8 mouse cellular contexts compared by ENCODE assay signal in the genomic region with DNA sequence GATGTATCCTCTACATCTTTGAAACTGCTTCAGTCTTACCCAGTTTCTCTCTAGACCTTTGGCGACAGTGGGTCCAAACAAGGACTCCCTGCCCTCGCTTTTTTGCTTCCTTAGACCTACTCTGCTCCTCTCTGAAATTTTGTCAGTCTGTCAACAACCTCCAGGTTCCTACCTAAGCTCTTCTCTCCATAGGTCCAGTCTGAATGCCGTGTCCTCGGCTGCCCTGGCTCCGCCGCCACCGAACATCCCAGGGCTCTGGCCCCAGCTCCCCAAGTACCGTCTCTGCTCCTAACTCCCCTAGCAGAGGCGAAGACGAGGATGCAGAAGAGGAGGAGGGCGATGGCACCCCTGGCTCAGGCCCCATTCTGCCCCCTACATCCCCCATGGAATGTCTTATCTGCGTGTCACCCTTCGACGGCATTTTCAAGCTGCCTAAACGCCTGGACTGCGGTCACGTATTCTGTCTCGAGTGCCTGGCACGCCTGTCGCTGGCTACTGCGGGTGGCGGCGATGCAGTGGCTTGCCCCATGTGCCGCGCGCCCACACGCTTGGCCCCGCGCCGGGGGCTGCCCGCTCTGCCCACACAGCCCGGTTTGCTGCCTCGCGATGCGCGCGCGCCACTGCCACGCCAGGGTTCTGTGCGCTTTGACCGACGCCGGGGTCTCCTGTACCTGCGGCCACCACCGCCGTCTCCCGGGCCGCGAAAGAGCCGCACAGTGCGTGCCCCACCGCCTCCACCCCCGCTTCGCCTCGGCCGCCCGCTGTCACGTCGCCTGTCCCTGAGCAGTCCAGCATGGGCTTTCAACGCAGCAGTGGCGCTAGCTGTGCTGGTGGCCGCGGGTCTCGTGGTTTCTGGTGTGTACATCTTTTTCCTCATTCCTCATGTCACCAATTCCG. TPM values are rescaled to one million over a fixed set of nuclear protein-coding genes. Genes with fewer than 3 reads are reported as not detected.
DNase-seq lines count a peak whose midpoint lies in the region; ATAC-seq and TF ChIP-seq lines count a peak whose summit lies in the region.

No protein-coding gene starts in this region.

- peak; percentile 68 for ATAC-seq in frontal cortex, adult (ENCODE audit: low TSS enrichment)
- ATAC-seq in common myeloid progenitor, adult 5-6 weeks (replicated peaks; ENCODE audit: low read depth, poor library complexity, severe bottlenecking) = peak; percentile 50
- ATAC-seq in heart, postnatal 0 days (ENCODE audit: insufficient read depth, low read depth) = peak; percentile 45
- ATAC-seq in limb, embryonic 14.5 days (ENCODE audit: low FRiP score, low read depth) = peak; percentile 42; the same call in 1 of the 2 replicates
- peak; percentile 60; the same call in 1 of the 2 replicates for ATAC-seq in midbrain, embryonic 14.5 days (ENCODE audit: low FRiP score, low TSS enrichment)

- H3K9me3 ChIP-seq in CH12.LX (replicated peaks; ENCODE audit: low read length) = no peaks in the 10 kb centered on the region
- H3K9me3 ChIP-seq in heart, postnatal 0 days (replicated peaks; ENCODE audit: control insufficient read depth, low read length) = no peaks in the 10 kb centered on the region
- H3K9me3 ChIP-seq in limb, embryonic 14.5 days (ENCODE audit: control insufficient read depth, low read length) = no peaks in the 10 kb centered on the region
- H3K9me3 ChIP-seq in midbrain, embryonic 14.5 days (ENCODE audit: control insufficient read depth, low read length) = no peaks in the 10 kb centered on the region

- H3K36me3 ChIP-seq in CH12.LX (replicated peaks in 1 of 2; ENCODE audit: control insufficient read depth in 1 of 2, insufficient read depth in 1 of 2, low read length in 1 of 2) = peaks cover 47 to 71% of the 10 kb centered on the region in 2 experiments
- peaks cover 44% of the 10 kb centered on the region for H3K36me3 ChIP-seq in heart, postnatal 0 days (replicated peaks; ENCODE audit: control insufficient read depth, insufficient read depth, low read length)
- H3K36me3 ChIP-seq in limb, embryonic 14.5 days (ENCODE audit: control insufficient read depth, insufficient read depth, low read length) = peaks cover 42% of the 10 kb centered on the region
- peaks cover 47% of the 10 kb centered on the region for H3K36me3 ChIP-seq in midbrain, embryonic 14.5 days (ENCODE audit: control insufficient read depth, insufficient read depth, low read length)

- H3K4me3 ChIP-seq in CH12.LX (replicated peaks in 1 of 3; ENCODE audit: low read depth in 2 of 3, low read length in 2 of 3, poor library complexity in 1 of 3) = no peak overlapping the region
- peak overlapping the region; percentile 39 for H3K4me3 ChIP-seq in heart, postnatal 0 days (ENCODE audit: low read depth, low read length)
- peak overlapping the region; percentile 36 for H3K4me3 ChIP-seq in limb, embryonic 14.5 days (replicated peaks; ENCODE audit: low read length)
- peak overlapping the region; percentile 19 for H3K4me3 ChIP-seq in midbrain, embryonic 14.5 days (replicated peaks; ENCODE audit: low read depth, low read length)

- H3K27ac ChIP-seq in CH12.LX (ENCODE audit: insufficient read depth, low read depth) = no peak overlapping the region
- no peak overlapping the region for H3K27ac ChIP-seq in heart, postnatal 0 days (ENCODE audit: low read depth)
- no peak overlapping the region for H3K27ac ChIP-seq in limb, embryonic 14.5 days (replicated peaks; ENCODE audit: low read depth, low read length)
- H3K27ac ChIP-seq in midbrain, embryonic 14.5 days (replicated peaks; ENCODE audit: low read depth, low read length) = no peak overlapping the region

- no peak; the same call in 1 of the 2 replicates for TF ChIP-seq POLR2A in CH12.LX (IDR thresholded peaks at IDR 0.05; ENCODE audit: low read depth, low read length)
- TF ChIP-seq POLR2A in limb, embryonic 14.5 days (IDR thresholded peaks at IDR 0.05; ENCODE audit: borderline replicate concordance, extremely low read depth, insufficient read depth, insufficient read length) = no peak

- no peak for DNase-seq in frontal cortex, postnatal 25 days (ENCODE audit: low spot score in 2 of 2)
- no peak for DNase-seq in CH12.LX (ENCODE audit: extremely low read depth)
- DNase-seq in heart, postnatal 0 days (ENCODE audit: low spot score) = peak; percentile 17
- DNase-seq in limb, embryonic 14.5 days (ENCODE audit: low spot score) = no peak
- DNase-seq in midbrain, embryonic 14.5 days = peak; percentile 36
- peak; percentile 31 for DNase-seq in yolk sac, embryonic 10.5 days (ENCODE audit: low spot score)

- dilution Hi-C loops in CH12.LX (cut with MboI; ENCODE audit: extremely low pct_ligation_motif_present, extremely low pct_unique_long_range_greater_than_20kb, low sequenced_read_pairs) = no loop called here

- no peak for TF ChIP-seq RAD21 in CH12.LX (IDR thresholded peaks at IDR 0.05; ENCODE audit: low read depth, low read length)

- no peaks in the 10 kb centered on the region for H3K27me3 ChIP-seq in CH12.LX (replicated peaks)
- no peaks in the 10 kb centered on the region for H3K27me3 ChIP-seq in heart, postnatal 0 days (ENCODE audit: control insufficient read depth, insufficient read depth, low read length)
- peaks cover 25% of the 10 kb centered on the region; the same call in 1 of the 2 replicates for H3K27me3 ChIP-seq in limb, embryonic 14.5 days (ENCODE audit: control insufficient read depth, insufficient read depth, low read length)
- peaks cover 21% of the 10 kb centered on the region for H3K27me3 ChIP-seq in midbrain, embryonic 14.5 days (ENCODE audit: control insufficient read depth, insufficient read depth, low read length)

- H3K9ac ChIP-seq in CH12.LX (ENCODE audit: insufficient read depth, low read depth) = no peak overlapping the region
- H3K9ac ChIP-seq in heart, postnatal 0 days (replicated peaks; ENCODE audit: low read depth, low read length) = peak overlapping the region; percentile 37; the same call in 1 of the 2 replicates
- H3K9ac ChIP-seq in limb, embryonic 14.5 days (ENCODE audit: low read depth, low read length, severe bottlenecking) = peak overlapping the region; percentile 45
- H3K9ac ChIP-seq in midbrain, embryonic 14.5 days (replicated peaks; ENCODE audit: low read length) = peak overlapping the region; percentile 20; the same call in 1 of the 2 replicates

- peaks cover 15% of the 10 kb centered on the region for H3K79me2 ChIP-seq in CH12.LX (replicated peaks; ENCODE audit: control insufficient read depth, extremely low read depth, insufficient read depth, poor library complexity, severe bottlenecking)

- TF ChIP-seq EP300 in CH12.LX (IDR thresholded peaks at IDR 0.05; ENCODE audit: low read length) = no peak
- TF ChIP-seq EP300 in heart, postnatal 0 days (IDR thresholded peaks at IDR 0.05; ENCODE audit: low read depth) = no peak

- H3K4me1 ChIP-seq in CH12.LX (ENCODE audit: control insufficient read depth in 1 of 2, insufficient read depth in 2 of 2) = peaks cover 5 to 24% of the 10 kb centered on the region in 2 experiments
- peaks cover 13% of the 10 kb centered on the region for H3K4me1 ChIP-seq in heart, postnatal 0 days (ENCODE audit: control insufficient read depth, insufficient read depth)
- peaks cover 8% of the 10 kb centered on the region for H3K4me1 ChIP-seq in limb, embryonic 14.5 days (ENCODE audit: control insufficient read depth, insufficient read depth, low read length)
- H3K4me1 ChIP-seq in midbrain, embryonic 14.5 days (ENCODE audit: control insufficient read depth, insufficient read depth, low read length) = peaks cover 6% of the 10 kb centered on the region

- 11% methylated on average over 63 of the region's 65 CpGs for WGBS in heart, postnatal 0 days
- 2% methylated on average over 53 of the region's 65 CpGs for WGBS in limb, embryonic 14.5 days
- 6% methylated on average over 65 of the region's 65 CpGs for WGBS in midbrain, embryonic 14.5 days

- in situ Hi-C loops in CH12.LX (cut with MboI; ENCODE audit: low pct_ligation_motif_present, low pct_unique_long_range_greater_than_20kb, low sequenced_read_pairs) = loop anchor here (10.0 kb wide), 2 partner anchors 57 to 117 kb away; no protein-coding TSS in a partner anchor

- no peak for TF ChIP-seq CTCF in CH12.LX (conservative IDR thresholded peaks at IDR 0.05 in 1 of 2, IDR thresholded peaks at IDR 0.05 in 1 of 2; ENCODE audit: low read depth in 2 of 2, low read length in 2 of 2)
- no peak for TF ChIP-seq CTCF in heart, postnatal 0 days (IDR thresholded peaks at IDR 0.05; ENCODE audit: low read depth)

- no peak overlapping the region for H3K4me2 ChIP-seq in CH12.LX (ENCODE audit: insufficient read depth, low read depth, poor library complexity, severe bottlenecking)
- peak overlapping the region; percentile 73 for H3K4me2 ChIP-seq in heart, postnatal 0 days (ENCODE audit: low read depth, low read length)
- H3K4me2 ChIP-seq in limb, embryonic 14.5 days (replicated peaks; ENCODE audit: low read depth, low read length, severe bottlenecking) = peak overlapping the region; percentile 53
- peak overlapping the region; percentile 40 for H3K4me2 ChIP-seq in midbrain, embryonic 14.5 days (ENCODE audit: low read length)

RNA-seq across cellular contexts. Expression of a gene that starts 0.7 kb away (rescaled TPM):
- 1.1 and 1.3 TPM in 2 replicates for total RNA-seq in CH12.LX (2012; rRNA removed)
- total RNA-seq in CH12.LX (2014; rRNA removed) = 0.89 and 0.90 TPM in 2 replicates
- 3.4 and 4.0 TPM in 2 replicates for polyA plus RNA-seq in CH12.LX (2012; ENCODE audit: insufficient read length, low read depth)
- 0.24 and 0.55 TPM in 2 replicates for total RNA-seq in common myeloid progenitor, adult 5-6 weeks (2017)
- not detected in 2 replicates for total RNA-seq in heart, postnatal 0 days (2014; rRNA removed; ENCODE audit: low replicate concordance)
- 0.14 and 0.19 TPM in 2 replicates for polyA plus RNA-seq in heart, postnatal 0 days (2015; fragmentation: Nextera tagmentation; extraction: Ambion mirVana)
- 1.8 and 2.3 TPM in 2 replicates for polyA plus RNA-seq in limb, embryonic 14.5 days (2012; rRNA removed)
- 0.83 and 0.86 TPM in 2 replicates for polyA plus RNA-seq in limb, embryonic 14.5 days (2014; fragmentation: Nextera tagmentation; extraction: Ambion mirVana)
- 0.64 and 0.66 TPM in 2 replicates for polyA plus RNA-seq in midbrain, embryonic 14.5 days (2014; fragmentation: Nextera tagmentation; extraction: Ambion mirVana)

RNA-seq across cellular contexts. Expression of a gene that starts 5.9 kb away (rescaled TPM):
- 3,671 and 4,026 TPM in 2 replicates for total RNA-seq in CH12.LX (2012; rRNA removed)
- total RNA-seq in CH12.LX (2014; rRNA removed) = 3,631 and 4,293 TPM in 2 replicates
- 2,088 and 2,166 TPM in 2 replicates for polyA plus RNA-seq in CH12.LX (2012; ENCODE audit: insufficient read length, low read depth)
- 1,289 and 2,367 TPM in 2 replicates for total RNA-seq in common myeloid progenitor, adult 5-6 weeks (2017)
- 1,775 and 1,995 TPM in 2 replicates for total RNA-seq in heart, postnatal 0 days (2014; rRNA removed; ENCODE audit: low replicate concordance)
- 431 and 457 TPM in 2 replicates for polyA plus RNA-seq in heart, postnatal 0 days (2015; fragmentation: Nextera tagmentation; extraction: Ambion mirVana)
- 3,045 and 3,888 TPM in 2 replicates for polyA plus RNA-seq in limb, embryonic 14.5 days (2012; rRNA removed)
- 1,462 and 1,509 TPM in 2 replicates for polyA plus RNA-seq in limb, embryonic 14.5 days (2014; fragmentation: Nextera tagmentation; extraction: Ambion mirVana)
- 749 and 858 TPM in 2 replicates for polyA plus RNA-seq in midbrain, embryonic 14.5 days (2014; fragmentation: Nextera tagmentation; extraction: Ambion mirVana)

RNA-seq across cellular contexts. Expression of a gene that starts 30.3 kb away (rescaled TPM):
- total RNA-seq in CH12.LX (2012; rRNA removed) (3.2 and 4.2 TPM in 2 replicates), CH12.LX (2014; rRNA removed) (2.8 and 3.3 TPM in 2 replicates)
- polyA plus RNA-seq in CH12.LX (2012; ENCODE audit: insufficient read length, low read depth) = 7.6 and 8.9 TPM in 2 replicates
- 5.8 and 9.8 TPM in 2 replicates for total RNA-seq in common myeloid progenitor, adult 5-6 weeks (2017)
- total RNA-seq in heart, postnatal 0 days (2014; rRNA removed; ENCODE audit: low replicate concordance) = 1.3 and 3.5 TPM in 2 replicates
- 4.4 and 4.6 TPM in 2 replicates for polyA plus RNA-seq in heart, postnatal 0 days (2015; fragmentation: Nextera tagmentation; extraction: Ambion mirVana)
- 20.1 and 23.8 TPM in 2 replicates for polyA plus RNA-seq in limb, embryonic 14.5 days (2012; rRNA removed)
- polyA plus RNA-seq in limb, embryonic 14.5 days (2014; fragmentation: Nextera tagmentation; extraction: Ambion mirVana) = 15.6 and 21.5 TPM in 2 replicates
- 9.9 and 13.0 TPM in 2 replicates for polyA plus RNA-seq in midbrain, embryonic 14.5 days (2014; fragmentation: Nextera tagmentation; extraction: Ambion mirVana)

RNA-seq across cellular contexts. Expression of a gene that starts 37.7 kb away (rescaled TPM):
- 6.4 and 8.7 TPM in 2 replicates for total RNA-seq in CH12.LX (2012; rRNA removed)
- total RNA-seq in CH12.LX (2014; rRNA removed) = 6.3 and 7.3 TPM in 2 replicates
- polyA plus RNA-seq in CH12.LX (2012; ENCODE audit: insufficient read length, low read depth) = 3.8 and 4.2 TPM in 2 replicates
- total RNA-seq in common myeloid progenitor, adult 5-6 weeks (2017) = 6.7 and 8.0 TPM in 2 replicates
- 2.9 and 10.9 TPM in 2 replicates for total RNA-seq in heart, postnatal 0 days (2014; rRNA removed; ENCODE audit: low replicate concordance)
- polyA plus RNA-seq in heart, postnatal 0 days (2015; fragmentation: Nextera tagmentation; extraction: Ambion mirVana) = 3.7 and 4.2 TPM in 2 replicates
- polyA plus RNA-seq in limb, embryonic 14.5 days (2012; rRNA removed) = 9.8 and 12.0 TPM in 2 replicates
- 9.5 and 11.4 TPM in 2 replicates for polyA plus RNA-seq in limb, embryonic 14.5 days (2014; fragmentation: Nextera tagmentation; extraction: Ambion mirVana)
- polyA plus RNA-seq in midbrain, embryonic 14.5 days (2014; fragmentation: Nextera tagmentation; extraction: Ambion mirVana) = 12.0 and 14.4 TPM in 2 replicates

RNA-seq across cellular contexts. Expression of a gene that starts 47.0 kb away (rescaled TPM):
- total RNA-seq in CH12.LX (2012; rRNA removed) (1.2 and 1.4 TPM in 2 replicates), CH12.LX (2014; rRNA removed) (0.96 and 1.2 TPM in 2 replicates)
- 0.61 and 0.78 TPM in 2 replicates for polyA plus RNA-seq in CH12.LX (2012; ENCODE audit: insufficient read length, low read depth)
- total RNA-seq in common myeloid progenitor, adult 5-6 weeks (2017) = 1.4 and 2.8 TPM in 2 replicates
- total RNA-seq in heart, postnatal 0 days (2014; rRNA removed; ENCODE audit: low replicate concordance) = 2.9 and 6.3 TPM in 2 replicates
- polyA plus RNA-seq in heart, postnatal 0 days (2015; fragmentation: Nextera tagmentation; extraction: Ambion mirVana) = 2.3 and 3.0 TPM in 2 replicates
- 4.4 and 4.8 TPM in 2 replicates for polyA plus RNA-seq in limb, embryonic 14.5 days (2012; rRNA removed)
- 4.8 and 5.8 TPM in 2 replicates for polyA plus RNA-seq in limb, embryonic 14.5 days (2014; fragmentation: Nextera tagmentation; extraction: Ambion mirVana)
- 8.6 and 9.0 TPM in 2 replicates for polyA plus RNA-seq in midbrain, embryonic 14.5 days (2014; fragmentation: Nextera tagmentation; extraction: Ambion mirVana)

Comparison
In these comparisons a context has a peak if more than half of its experiments do, and no peak if none do; other contexts are left out.
1. DNase-seq: peak in heart, postnatal 0 days (single experiment), midbrain, embryonic 14.5 days (single experiment) and yolk sac, embryonic 10.5 days (single experiment); none in frontal cortex, postnatal 25 days (0 of 2), CH12.LX (single experiment) and limb, embryonic 14.5 days (single experiment).
2. H3K4me3 ChIP-seq: peak in heart, postnatal 0 days (single experiment), limb, embryonic 14.5 days (single experiment) and midbrain, embryonic 14.5 days (single experiment); none in CH12.LX (0 of 3).
3. Peak in every context shown above with its lines, with median percentiles within 50 percentile points of each other: ATAC-seq.